Mouse (Mus musculus): ENCODE results near the gene Lrrc30.

Gene Lrrc30

DNA sequence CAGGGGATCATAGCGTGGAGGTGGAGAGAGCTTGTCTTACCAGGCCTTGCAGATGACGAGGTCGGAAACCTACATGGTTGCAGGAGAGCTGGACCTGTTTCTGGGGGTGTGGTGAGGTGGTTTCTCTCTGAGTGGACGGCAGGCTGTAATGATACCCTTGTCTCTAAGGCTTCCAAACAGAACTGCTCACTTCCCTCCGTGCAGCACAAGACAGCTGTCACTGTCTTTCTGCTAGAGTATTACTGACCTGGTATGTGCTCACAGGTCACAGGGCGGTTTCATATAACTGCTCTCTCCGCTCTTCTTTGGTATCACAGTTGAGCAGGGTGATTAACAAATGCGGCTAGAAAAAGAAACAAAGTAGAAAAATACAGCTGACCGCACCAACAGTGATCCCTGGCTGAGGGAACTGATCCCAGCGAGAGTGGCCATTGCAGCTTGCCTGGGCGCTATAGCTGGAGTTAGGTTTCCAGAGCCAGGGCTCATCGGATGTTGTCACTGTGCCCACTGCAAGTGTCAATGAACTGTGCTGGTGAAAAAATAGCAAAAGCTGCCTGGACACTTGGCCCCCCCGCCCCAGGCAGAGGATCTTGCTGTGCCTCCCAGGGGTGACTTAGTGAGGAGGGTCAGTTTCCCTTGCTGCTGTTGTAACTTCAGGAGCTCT is at the start of gene Lrrc30:
Gene Lrrc30 (minus strand): TSS at position 48 of the 664 bp plus-strand sequence.
- DNase-seq (ENCODE audit: low spot score in 2 of 2): no peak

DNA sequence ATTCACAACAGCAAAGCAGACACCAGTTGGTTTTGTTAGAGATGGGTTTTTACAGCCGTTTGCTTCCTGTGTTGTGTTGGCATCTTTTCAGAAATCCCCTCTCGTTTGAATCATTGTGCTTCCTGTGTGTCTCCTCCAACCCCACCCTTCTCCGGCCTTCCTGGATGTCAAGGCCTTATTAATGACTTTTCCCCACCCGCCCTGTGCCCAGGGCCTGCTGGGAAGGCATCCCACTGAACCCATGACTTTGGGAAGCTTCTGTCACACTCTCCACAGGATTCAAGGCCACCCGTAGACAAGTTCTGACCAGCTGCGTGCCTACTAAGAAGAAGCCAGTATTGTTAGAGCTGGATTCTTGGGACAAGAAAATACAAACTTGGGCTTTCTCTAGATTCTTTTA is 48.6 kb upstream of the Lrrc30 start:
- no peak for DNase-seq (ENCODE audit: low spot score in 2 of 2)

DNA sequence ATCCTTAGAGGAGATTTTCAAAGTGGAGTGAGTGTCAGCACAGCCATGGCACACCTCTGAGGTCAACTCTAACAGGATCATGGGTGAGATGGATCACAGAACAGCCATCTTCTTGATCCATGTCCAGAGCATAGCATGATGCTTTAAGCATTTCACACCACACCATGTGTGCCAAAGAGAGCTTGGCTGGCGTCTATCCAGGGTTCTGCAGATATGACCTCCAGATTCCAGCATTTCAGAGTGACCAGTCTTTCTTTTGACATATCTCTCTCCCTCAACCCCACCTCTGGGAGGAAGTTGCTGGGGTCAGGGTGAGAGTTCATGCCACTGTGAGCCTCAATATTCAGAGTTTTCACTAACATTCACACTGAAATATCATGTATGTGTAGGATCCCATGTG is 46.1 kb upstream of the Lrrc30 start:
- DNase-seq (ENCODE audit: low spot score in 2 of 2): no peak

DNA sequence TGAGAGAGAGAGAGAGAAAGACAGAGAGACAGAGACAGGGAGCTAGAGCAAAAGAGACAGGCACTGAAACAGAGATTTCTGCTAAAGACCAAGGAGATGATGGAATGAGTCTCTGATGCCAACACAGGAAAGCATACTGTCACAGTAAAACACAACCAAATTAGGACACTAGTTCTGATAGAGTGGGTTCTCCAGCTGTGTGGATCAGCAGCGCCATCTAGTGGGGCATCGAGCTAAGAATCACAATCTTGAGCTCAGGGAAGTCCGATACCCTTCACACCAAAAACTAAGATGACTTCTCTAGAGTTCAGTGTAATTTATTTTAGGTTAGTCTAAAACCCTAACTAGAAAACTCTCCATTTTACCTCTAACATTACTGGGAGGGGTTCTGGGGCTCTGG is 35.5 kb upstream of the Lrrc30 start:
- DNase-seq (ENCODE audit: low spot score in 2 of 2): peak; percentile 10 to 53

DNA sequence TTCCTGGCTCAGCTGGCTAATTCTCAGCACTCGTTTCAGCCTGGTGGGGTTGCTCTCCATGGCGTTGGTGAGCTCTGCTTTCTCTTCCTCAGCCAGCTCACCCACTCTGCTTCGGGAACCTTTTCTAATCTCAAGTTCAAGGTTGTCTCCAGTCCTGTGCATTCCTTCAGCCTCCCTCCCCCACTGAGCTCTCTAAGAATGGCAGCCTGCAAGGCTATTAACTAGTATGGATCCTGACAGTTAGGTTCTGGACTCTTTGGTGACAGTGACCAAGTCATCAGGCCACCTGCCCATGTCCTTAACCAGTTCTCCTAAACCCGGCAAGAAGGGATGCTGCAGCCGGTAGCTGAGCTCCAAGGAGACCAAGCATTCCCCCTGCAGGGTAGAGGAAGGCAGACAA is 34.5 kb upstream of the Lrrc30 start:
- DNase-seq (ENCODE audit: low spot score in 2 of 2): no peak

DNA sequence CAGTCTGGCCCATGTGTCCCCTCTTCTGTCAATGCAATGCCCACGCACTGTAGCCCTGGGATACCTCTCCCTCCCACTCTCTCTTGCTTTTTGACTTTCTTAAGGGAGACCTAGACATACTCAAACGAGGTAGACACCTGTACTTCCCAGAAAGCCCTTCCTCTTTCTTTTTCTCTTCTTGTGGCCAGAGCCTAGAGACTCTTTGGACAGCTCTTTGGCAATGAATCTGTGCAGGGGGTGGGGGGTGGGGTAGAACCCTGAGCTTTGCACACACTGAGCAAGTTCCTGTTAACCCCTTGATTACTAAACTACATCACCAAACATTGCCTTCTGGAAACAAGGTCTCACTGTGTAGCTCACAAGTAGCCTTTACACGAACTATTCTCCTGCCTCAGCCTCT is 31.8 kb upstream of the Lrrc30 start:
- DNase-seq (ENCODE audit: low spot score in 2 of 2): no peak

DNA sequence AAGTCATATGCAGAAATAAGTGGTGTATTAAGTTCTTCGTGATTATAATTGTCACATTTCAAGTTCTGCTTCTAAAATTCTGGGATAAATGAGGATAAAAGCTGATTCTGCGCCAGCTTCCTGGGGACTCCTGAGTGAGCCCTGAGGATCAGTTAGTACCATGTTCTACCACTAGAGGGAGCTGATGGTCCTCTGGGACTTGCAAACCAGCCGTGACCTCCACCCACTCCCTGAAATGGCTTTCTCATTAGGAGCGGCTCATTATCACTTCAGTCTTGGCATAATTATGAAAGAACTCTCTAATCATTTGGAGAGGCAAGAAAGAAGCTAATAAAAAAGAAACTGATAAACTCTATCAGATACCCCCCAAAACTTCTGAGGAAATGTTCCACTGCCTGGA is 19.0 kb upstream of the Lrrc30 start:
- DNase-seq (ENCODE audit: low spot score in 2 of 2): peak in 1 of 2 experiments; percentile 24

DNA sequence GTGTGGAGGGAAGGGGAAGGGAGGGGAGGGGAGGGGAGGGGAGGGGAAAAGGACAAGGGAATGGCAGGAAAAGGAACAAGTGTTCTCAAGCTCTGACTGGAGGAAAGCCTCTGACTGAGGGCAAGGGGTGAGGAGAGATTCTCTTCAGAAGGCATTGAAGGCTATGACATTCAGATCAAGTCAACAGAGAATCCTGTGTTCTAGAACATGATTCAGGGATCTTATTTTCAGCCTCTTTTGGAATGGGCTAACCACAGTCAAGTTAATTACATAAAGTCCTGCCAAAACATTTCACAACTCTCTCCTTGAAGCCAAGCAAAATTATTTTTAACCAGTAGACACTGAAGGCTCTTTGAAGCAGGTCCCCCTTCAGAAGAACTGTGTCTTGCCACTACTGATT is 9.1 kb upstream of the Lrrc30 start:
- DNase-seq (ENCODE audit: low spot score in 2 of 2): no peak

DNA sequence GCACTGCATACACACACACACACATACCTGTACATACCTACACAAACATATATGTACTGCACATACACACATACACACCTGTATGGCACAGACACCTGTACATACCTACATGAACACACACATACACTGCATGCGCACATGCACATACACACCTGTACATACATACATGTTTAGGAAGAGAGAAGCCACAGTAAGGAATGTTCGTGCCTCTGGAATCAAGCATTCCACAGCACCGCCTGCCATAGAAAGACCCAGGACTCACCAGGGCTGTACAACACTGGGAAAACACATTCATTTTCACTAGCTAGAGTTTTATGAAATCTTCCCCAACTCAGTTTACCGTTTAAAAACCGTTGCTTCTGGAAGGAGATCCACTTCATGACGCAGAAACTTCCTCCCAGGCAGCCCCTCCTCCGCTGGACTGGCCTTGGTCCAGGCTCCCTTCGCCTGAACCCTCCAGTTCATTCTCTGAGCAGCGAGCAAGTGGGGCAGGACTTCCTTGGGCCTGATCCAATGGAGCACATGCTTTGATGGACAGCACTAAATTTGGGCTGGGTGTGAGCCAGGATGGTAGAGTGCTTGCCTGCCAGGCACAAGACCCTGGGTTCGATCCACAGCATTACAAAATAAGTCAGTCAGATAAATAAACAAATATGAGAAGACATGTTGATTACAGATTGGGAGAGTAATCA is 5.7 kb upstream of the Lrrc30 start:
- no peak for DNase-seq (ENCODE audit: low spot score in 2 of 2)

DNA sequence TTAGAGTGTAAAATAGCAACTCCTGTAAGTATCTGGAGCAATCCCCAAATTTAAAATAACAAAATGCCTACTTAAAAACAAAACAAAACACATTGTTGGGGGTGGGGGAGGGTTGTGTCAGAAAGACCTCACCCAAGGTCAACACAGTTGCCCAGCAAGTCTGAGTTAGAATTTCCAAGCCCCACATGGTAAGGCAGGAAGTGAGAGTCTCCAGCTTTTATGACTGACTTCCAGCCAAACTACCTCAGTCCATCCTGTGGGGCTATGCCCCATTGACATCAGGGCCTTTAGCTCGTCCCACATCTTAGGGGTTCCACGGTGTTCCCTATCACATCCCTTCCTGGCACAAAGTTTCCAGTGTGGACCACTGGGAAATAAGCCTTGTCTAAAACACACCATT is 4.4 kb upstream of the Lrrc30 start:
- DNase-seq (ENCODE audit: low spot score in 2 of 2): no peak

DNA sequence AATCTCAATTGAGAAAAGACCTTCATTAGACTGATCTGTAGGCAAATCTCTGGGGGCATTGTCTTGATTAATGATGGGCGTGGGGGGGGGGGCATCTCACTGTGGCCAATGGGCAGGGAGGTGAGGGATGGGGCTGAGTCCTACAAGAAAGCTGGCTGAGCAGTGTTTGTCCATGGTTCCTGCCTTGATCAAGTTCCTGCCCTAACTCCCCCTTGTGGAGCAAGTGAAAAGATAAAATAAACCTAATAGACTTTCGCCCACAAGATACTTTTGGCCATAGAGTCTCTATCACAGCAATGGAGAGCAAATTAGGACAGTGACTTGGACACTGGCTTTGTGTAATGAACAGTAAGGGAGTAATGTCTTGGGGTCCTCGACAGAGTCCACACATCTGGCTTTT is 3.8 kb upstream of the Lrrc30 start:
- no peak for DNase-seq (ENCODE audit: low spot score in 2 of 2)

DNA sequence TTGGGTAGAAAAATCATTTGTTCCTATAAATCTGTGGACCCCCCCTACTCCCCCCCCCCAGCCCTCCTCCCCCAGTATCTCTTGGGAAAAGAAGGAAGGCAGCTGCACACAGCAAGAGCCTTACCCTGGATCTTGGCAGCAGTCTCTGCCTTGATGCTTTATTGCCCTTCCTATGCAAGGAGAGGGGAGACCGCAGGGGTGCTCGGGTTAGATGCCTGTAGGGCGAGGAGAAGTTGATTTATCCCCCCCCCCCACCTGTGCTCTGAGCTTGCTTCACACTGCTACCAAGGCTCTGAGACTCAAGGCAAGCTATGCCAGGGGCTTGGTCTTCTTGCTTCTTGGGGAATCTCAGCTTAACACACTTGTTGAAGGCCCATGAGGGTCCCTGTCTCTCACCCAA is 2.8 kb downstream of the Lrrc30 start:
- DNase-seq (ENCODE audit: low spot score in 2 of 2): no peak

DNA sequence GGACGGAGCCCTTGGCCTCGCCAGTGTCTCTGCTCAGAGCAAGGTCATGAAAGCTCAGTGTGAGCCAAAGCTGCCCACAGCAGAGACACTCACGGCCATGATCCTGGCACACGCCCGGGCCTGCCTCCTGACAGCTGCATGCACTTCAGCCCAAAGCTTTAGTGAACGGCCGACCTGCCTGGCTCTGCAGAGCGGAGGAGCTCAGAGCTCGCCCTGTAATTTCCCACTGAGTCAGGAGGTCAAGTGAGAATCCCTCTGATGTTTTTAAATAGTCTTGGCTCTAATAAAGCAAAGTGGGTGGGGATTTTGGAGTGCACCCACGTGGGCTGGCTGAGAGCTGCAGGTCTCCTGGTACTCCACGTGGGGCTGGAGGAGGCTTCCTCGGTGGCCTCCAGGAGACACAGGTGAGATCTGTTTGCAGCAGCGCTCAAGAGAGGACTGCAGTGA is 3.3 kb downstream of the Lrrc30 start:
- DNase-seq (ENCODE audit: low spot score in 2 of 2): peak in 1 of 2 experiments; percentile 15

DNA sequence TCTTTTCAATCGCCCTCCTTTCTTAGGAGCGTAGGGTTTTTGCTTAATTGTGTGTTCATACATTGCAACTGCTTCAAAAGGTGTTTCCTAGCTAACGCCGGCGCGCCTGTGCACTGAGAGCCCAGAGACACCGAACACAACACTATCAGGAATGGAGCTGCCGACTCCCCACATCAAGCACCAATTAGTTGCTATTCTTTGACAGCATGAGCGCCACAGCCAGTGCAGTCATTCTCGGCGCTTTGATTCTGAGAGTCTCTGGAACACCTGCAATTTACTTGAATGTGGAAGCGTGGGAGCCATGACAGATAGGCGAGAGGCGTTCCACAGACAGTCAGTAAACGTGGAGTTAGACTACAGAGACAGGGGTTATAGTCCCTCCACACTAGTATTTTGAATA is 4.0 kb downstream of the Lrrc30 start:
- no peak for DNase-seq (ENCODE audit: low spot score in 2 of 2)

DNA sequence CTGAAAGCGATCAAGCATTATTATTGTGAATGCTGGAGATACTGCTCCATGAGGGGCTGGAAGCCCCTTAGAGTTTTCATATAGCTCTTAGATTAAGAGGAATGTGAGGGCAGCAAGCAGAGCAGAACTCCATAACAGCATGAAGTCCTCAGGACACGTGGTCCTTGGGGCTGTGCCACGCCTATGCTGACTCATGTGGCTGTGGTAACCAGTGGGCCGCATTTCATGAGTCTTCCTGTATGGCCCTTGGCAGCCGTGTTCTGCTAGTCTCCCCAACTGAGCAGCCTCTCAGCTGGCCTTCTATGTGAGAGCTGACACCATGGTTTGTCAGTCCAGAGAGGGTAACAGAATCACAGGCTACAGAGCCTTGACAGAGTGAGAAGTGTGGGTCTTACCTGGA is 7.1 kb downstream of the Lrrc30 start:
- no peak for DNase-seq (ENCODE audit: low spot score in 2 of 2)

DNA sequence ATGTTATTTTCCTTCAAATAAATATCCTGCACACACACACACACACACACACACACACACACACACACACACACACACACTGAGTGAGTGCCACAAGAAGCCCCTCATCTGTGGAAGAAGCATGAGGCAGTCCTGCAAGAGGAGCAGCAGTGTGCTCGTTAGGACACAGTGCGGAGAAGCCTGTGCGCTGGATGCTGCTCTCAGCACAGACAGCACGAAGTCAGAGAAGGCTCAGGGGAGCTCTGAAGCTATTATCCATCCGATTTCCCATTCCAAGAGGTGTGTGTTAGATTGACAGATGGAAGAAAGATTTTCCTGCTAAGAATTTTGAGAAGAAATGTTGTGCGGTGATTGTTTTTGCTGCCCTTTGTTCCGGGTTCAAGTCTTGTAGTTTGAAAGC is 13.5 kb downstream of the Lrrc30 start:
- no peak for DNase-seq (ENCODE audit: low spot score in 2 of 2)

DNA sequence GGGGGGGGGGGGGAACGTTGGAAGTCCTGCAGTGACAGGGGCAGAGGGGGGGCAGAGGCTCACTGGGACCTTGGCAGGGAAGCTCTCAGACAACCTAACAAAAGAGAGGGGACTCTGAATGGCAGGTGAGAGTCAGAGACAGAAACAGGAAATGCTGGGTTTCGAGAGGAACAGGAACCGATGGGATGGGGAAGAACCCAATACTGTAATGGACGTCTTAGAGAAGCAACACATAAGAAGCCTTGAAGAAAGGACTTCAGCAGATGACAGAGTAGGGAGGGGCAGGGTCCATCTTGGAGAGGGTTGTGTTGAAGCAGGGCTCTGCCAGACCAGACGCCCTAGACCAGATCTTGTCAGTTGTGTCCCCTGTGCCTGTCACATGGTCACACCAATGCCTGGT is 18.1 kb downstream of the Lrrc30 start:
- no peak for DNase-seq (ENCODE audit: low spot score in 2 of 2)

DNA sequence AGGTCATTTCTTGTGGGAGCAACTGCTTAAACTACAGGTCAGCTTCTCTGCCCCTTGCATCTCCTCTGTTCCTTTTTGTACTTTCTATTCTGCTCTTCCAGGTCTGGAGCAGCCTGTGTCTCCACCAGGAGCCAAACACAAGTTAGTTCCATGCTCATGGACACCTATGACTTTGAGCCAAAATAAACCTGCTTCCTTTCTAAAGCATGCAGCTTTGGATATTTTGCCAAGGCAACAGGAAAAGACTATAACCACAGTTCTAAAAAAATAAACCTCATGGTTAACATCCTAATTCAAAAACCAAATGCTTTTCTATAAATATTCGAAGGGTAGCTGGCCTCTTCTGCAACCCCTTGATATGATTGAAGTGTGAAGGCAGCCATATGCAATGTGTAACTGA is 19.9 kb downstream of the Lrrc30 start:
- DNase-seq (ENCODE audit: low spot score in 2 of 2): no peak

DNA sequence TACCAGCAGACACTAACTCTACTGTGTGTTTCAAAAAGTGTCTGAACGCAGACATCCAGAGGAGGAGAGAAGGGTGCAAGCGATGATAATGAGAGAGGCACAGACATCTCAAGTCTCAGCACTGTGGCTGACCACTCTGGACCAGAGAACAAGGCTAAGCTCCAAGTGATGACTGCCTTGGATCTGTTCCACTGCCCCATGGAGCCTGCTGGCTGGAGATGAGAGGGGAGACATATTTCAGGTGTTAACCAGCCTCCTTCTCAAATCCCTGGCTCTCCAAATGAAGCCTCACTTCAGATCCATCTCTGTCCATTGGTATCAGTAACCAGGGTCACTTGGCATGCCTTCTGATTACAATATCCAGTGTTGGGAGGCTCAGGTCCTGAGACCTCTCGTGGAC is 20.4 kb downstream of the Lrrc30 start:
- no peak for DNase-seq (ENCODE audit: low spot score in 2 of 2)

DNA sequence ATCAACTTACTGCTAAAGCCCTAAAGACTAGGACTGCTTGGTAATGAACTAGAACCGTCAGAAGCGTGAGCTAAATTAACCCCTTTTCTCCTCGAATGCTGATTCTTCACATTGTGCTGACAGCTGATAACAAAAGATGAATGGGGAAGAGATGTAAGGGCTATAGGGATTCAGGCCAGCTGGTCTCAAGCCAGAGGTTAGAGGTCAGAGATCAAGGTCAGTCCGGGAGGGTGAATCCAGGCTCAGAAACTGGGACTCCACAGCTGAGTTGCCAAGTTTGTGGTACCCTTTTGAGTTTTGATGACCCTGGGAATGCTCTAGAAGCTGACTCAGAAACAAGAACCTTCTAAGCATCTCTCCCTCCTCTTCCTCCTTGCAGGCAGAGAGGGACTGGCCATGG is 28.1 kb downstream of the Lrrc30 start:
- DNase-seq (ENCODE audit: low spot score in 2 of 2): no peak

DNA sequence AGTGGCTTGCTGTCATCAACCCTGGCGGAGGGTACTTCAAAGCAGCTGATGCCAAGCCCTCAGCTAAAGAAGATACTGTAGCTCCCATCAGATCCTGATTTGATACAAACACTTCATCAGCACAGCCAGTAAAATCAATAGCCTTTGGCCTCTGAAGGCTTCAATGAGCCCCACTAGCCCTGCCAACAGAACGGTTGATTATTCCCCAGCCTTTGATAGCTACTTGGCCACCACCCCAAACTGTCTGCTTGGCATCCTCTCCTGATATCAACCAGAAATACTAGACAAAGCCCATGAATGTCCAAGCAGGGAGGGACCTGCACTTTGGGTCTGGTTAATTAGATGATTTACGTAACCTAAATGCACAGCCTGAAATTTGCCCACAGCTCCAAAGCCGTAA is 30.0 kb downstream of the Lrrc30 start:
- DNase-seq (ENCODE audit: low spot score in 2 of 2): no peak

DNA sequence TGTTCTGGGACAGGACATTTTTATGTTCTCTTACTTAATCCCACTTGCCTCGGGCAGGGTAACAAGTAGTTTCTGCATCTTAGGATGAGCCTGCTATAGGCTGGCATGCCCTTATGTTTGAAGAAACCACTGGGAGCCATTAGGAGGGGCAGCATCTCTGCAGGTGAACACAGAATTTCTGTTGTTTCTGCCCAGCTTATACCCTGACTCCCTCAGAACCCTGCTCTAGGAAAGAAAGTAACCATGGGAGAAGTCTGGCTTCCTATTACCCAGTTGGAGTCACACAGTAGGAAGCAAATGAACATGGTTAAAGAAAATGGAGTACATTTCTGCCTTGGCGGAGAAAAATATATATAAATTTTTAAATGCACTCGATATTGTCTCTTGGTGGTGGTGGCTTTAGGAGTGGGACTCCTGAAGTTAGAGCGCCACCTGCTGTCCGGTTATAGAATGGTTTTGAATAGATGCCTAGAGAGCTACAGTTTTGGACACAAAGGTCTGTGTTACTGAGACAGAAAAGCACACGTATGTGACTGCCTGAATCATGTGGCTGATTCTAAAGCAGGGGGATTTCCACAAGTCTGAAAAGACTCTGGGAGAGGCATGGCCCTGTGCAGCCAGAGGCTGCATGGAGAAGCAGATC is 47.5 kb downstream of the Lrrc30 start:
- peak; percentile 44 to 82 for DNase-seq (ENCODE audit: low spot score in 2 of 2)

DNA sequence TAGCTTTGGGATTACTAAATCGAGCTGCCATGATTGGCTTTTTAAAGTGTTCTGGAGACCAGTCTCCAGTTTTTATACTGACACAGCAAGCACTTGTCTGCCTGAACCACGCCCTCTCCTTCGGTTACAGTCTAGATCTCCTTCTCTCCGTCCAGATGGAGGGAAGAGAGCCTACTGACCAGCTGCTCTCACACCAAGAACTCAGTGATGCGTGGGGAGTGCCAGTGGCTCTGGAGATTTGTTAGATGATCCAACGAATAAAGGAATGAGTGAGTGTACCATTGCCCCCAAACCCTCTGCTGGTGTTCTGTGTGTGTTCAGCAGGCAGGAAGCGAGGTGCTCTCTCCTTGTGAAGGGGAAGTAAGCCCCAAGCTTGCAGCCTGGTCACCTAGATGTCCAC is 48.0 kb downstream of the Lrrc30 start:
- no peak for DNase-seq (ENCODE audit: low spot score in 2 of 2)

All from frontal cortex, postnatal 10 days (tissue).